Mouse (Mus musculus): ENCODE measurements at regions not wholly inside any gene's neighbourhood (a gene's known extent, or its start where the extent isn't known, plus 50 kb on each side); places are given as distances from the start of the nearest gene placed in this dataset.

DNA sequence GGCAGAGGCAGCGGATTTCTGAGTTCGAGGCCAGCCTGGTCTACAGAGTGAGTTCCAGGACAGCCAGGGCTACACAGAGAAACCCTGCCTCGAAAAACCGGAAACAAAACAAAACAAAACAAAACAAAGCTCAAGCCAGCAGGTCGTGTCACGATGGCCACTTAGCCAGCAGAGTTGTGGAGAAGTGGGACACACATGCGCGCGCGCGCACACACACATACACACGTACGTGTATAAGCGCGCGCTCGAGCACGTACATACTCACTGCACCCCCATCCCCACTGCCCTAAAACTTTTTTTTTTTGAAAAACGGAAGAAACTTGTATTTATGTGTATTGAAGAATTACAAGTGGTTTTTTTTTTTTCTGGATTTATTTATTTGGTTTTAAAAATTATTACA, 257.0 kb downstream of the Gm49356 start:
- H3K9ac ChIP-seq (replicated peaks) = no peak overlapping the region
- H3K4me2 ChIP-seq (ENCODE audit: low read depth) = no peak overlapping the region
- H3K4me3 ChIP-seq (ENCODE audit: insufficient read depth in 1 of 2, low read depth in 2 of 2, low read length in 2 of 2) = no peak overlapping the region
- no peaks in the 10 kb centered on the region for H3K9me3 ChIP-seq (ENCODE audit: control insufficient read depth, low read length)
- 77% methylated on average over 19 of the region's 19 CpGs for WGBS (ENCODE audit: insufficient replicate concordance)
- H3K36me3 ChIP-seq (replicated peaks; ENCODE audit: control insufficient read depth, insufficient read depth, low read depth) = no peaks in the 10 kb centered on the region
- ATAC-seq (ENCODE audit: insufficient read depth) (no peak), DNase-seq (ENCODE audit: low read depth in 3 of 3, low spot score in 3 of 3) (no peak)
- H3K27me3 ChIP-seq (ENCODE audit: control insufficient read depth, insufficient read depth, low read length) = no peaks in the 10 kb centered on the region
- peaks cover 3 to 4% of the 10 kb centered on the region in 2 experiments; a peak in 2 of 4 replicates for H3K4me1 ChIP-seq (replicated peaks; ENCODE audit: control insufficient read depth in 2 of 2, insufficient read depth in 2 of 2, low read length in 1 of 2)
- TF ChIP-seq EP300 (IDR thresholded peaks at IDR 0.05; ENCODE audit: low read depth) = no peak
- no peak for TF ChIP-seq CTCF (IDR thresholded peaks at IDR 0.05; ENCODE audit: low read depth)
- H3K27ac ChIP-seq = no peak overlapping the region

DNA sequence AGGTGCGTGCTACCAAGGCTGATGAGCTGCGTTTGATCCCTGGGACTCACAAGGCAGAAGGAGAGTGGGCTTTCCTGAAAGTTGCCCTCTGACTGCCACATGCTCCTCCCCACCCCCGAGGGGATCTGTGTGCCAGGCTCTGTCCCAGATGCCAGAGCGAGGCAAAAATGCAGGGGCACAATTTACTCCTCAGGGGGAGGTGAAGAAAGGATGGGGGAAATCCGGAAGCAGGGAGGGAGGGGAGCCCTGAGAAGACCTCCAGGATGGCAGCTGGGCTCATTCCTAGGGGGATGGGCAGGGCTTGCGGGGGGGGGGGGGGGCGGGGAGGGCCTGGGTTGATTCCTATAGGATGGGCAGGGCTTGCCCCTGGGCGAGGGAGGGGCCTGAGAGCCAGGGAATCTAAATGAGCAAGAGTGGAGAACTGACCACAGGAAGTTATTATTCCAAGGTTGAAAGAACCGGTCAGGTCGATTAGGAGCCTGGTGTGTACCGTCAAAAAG, 257.5 kb downstream of the Gm49356 start:
- no peak overlapping the region for H3K9ac ChIP-seq (replicated peaks)
- DNase-seq (ENCODE audit: low read depth in 3 of 3, low spot score in 3 of 3) (no peak), ATAC-seq (ENCODE audit: insufficient read depth) (no peak)
- no peak overlapping the region for H3K4me3 ChIP-seq (ENCODE audit: insufficient read depth in 1 of 2, low read depth in 2 of 2, low read length in 2 of 2)
- no peaks in the 10 kb centered on the region for H3K9me3 ChIP-seq (ENCODE audit: control insufficient read depth, low read length)
- H3K36me3 ChIP-seq (replicated peaks; ENCODE audit: control insufficient read depth, insufficient read depth, low read depth) = no peaks in the 10 kb centered on the region
- H3K4me2 ChIP-seq (ENCODE audit: low read depth) = no peak overlapping the region
- H3K27ac ChIP-seq = no peak overlapping the region
- H3K27me3 ChIP-seq (ENCODE audit: control insufficient read depth, insufficient read depth, low read length) = no peaks in the 10 kb centered on the region
- TF ChIP-seq CTCF (IDR thresholded peaks at IDR 0.05; ENCODE audit: low read depth) (no peak), EP300 (IDR thresholded peaks at IDR 0.05; ENCODE audit: low read depth) (no peak)
- 49% methylated on average over 9 of the region's 11 CpGs for WGBS (ENCODE audit: insufficient replicate concordance)
- H3K4me1 ChIP-seq (replicated peaks; ENCODE audit: control insufficient read depth in 2 of 2, insufficient read depth in 2 of 2, low read length in 1 of 2) = peaks cover 3 to 4% of the 10 kb centered on the region in 2 experiments; a peak in 2 of 4 replicates

DNA sequence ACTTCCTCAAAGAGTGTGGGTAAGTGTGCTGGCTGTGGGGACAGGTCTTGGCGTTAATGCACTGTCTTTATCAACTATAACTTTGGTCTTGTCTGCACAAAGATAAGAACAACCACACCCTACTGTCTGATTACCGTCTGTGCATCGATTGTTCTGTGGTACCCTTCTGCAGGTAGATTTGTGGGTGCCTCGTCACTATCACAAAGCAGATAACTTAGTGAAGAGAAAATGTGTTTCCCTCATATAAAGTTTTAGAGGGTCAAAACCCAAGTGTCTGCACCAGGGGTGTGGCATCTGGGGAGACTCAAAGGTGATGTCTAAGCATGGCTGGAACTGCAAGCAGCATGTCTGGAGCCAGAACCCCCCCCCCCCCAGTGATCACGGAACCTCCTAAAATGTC, 259.4 kb downstream of the Gm49356 start:
- ATAC-seq (ENCODE audit: insufficient read depth) = no peak
- H3K36me3 ChIP-seq (replicated peaks; ENCODE audit: control insufficient read depth, insufficient read depth, low read depth) = no peaks in the 10 kb centered on the region
- no peaks in the 10 kb centered on the region for H3K9me3 ChIP-seq (ENCODE audit: control insufficient read depth, low read length)
- no peaks in the 10 kb centered on the region for H3K27me3 ChIP-seq (ENCODE audit: control insufficient read depth, insufficient read depth, low read length)
- no peak overlapping the region for H3K4me3 ChIP-seq (ENCODE audit: insufficient read depth in 1 of 2, low read depth in 2 of 2, low read length in 2 of 2)
- no peak for TF ChIP-seq EP300 (IDR thresholded peaks at IDR 0.05; ENCODE audit: low read depth)
- no peak for TF ChIP-seq CTCF (IDR thresholded peaks at IDR 0.05; ENCODE audit: low read depth)
- DNase-seq (ENCODE audit: low read depth in 3 of 3, low spot score in 3 of 3) = no peak
- H3K4me1 ChIP-seq (replicated peaks; ENCODE audit: control insufficient read depth in 2 of 2, insufficient read depth in 2 of 2, low read length in 1 of 2) = peaks cover 3 to 4% of the 10 kb centered on the region in 2 experiments; a peak in 2 of 4 replicates
- H3K27ac ChIP-seq = no peak overlapping the region
- 30% methylated on average over 5 of the region's 5 CpGs for WGBS (ENCODE audit: insufficient replicate concordance)
- H3K4me2 ChIP-seq (ENCODE audit: low read depth) = no peak overlapping the region
- no peak overlapping the region for H3K9ac ChIP-seq (replicated peaks)

DNA sequence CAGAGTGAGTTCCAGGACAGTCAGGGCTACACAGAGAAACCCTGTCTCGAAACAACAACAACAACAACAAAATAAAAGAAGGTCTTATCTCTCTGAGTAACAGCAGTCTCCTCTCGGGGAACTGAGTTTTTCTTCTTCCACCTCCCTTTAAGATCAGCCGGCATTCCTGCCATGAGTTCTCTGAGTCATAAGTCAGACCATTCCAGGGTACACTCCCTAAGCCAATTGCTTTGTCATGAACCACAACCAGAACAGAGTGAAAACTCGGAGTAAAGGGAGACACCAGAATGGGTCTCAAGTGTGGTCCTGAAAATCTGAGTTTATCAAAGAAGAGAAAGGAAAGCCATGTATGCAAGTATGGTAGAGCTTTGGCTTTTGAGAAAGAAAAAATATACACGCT, 262.4 kb downstream of the Gm49356 start:
- 61% methylated on average over 5 of the region's 5 CpGs for WGBS (ENCODE audit: insufficient replicate concordance)
- ATAC-seq (ENCODE audit: insufficient read depth) (no peak), DNase-seq (ENCODE audit: low read depth in 3 of 3, low spot score in 3 of 3) (no peak)
- Histone ChIP-seq H3K4me2 (ENCODE audit: low read depth) (no peak overlapping the region), H3K27ac (no peak overlapping the region), H3K27me3 (ENCODE audit: control insufficient read depth, insufficient read depth, low read length) (no peaks in the 10 kb centered on the region), H3K9ac (replicated peaks) (no peak overlapping the region), H3K36me3 (replicated peaks; ENCODE audit: control insufficient read depth, insufficient read depth, low read depth) (no peaks in the 10 kb centered on the region), H3K9me3 (ENCODE audit: control insufficient read depth, low read length) (no peaks in the 10 kb centered on the region), H3K4me3 (ENCODE audit: insufficient read depth in 1 of 2, low read depth in 2 of 2, low read length in 2 of 2) (no peak overlapping the region), H3K4me1 (replicated peaks; ENCODE audit: control insufficient read depth in 2 of 2, insufficient read depth in 2 of 2, low read length in 1 of 2) (peaks cover 3 to 4% of the 10 kb centered on the region in 2 experiments; a peak in 2 of 4 replicates)
- TF ChIP-seq EP300 (IDR thresholded peaks at IDR 0.05; ENCODE audit: low read depth) = no peak

DNA sequence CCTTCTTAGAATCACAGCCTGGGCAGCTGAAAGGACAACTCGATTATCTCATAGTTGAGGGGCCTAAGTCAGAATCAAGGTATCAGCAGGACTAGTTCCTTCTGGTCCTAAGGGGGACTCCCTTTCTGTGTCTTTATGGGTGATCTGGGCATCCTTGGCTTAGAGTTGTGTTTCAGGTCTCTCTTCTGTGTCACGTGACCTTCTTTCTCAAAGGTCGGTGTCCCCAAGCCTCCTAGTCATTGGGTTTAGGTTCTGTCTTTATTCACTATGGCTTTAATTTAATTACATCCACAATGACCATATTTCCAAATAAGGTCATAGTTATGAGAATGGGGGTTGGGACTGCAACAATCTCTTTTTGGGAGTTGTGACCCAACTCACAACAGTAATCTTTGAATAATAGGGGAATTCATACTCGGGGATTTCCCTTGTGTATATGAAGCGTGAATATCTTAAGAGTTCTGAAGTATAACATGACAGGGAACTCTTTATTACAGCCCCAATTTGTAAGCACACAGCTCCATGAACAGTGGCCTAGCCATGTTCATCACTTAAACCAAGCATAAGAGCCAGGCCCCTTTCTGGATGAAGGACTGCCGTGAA, 263.8 kb downstream of the Gm49356 start:
- DNase-seq (ENCODE audit: low read depth in 3 of 3, low spot score in 3 of 3) (no peak), ATAC-seq (ENCODE audit: insufficient read depth) (no peak)
- H3K9ac ChIP-seq (replicated peaks) = no peak overlapping the region
- H3K27ac ChIP-seq = no peak overlapping the region
- H3K36me3 ChIP-seq (replicated peaks; ENCODE audit: control insufficient read depth, insufficient read depth, low read depth) = no peaks in the 10 kb centered on the region
- TF ChIP-seq CTCF (IDR thresholded peaks at IDR 0.05; ENCODE audit: low read depth) = no peak
- TF ChIP-seq EP300 (IDR thresholded peaks at IDR 0.05; ENCODE audit: low read depth) = no peak
- WGBS (ENCODE audit: insufficient replicate concordance) = 77% methylated on average over 6 of the region's 6 CpGs
- H3K9me3 ChIP-seq (ENCODE audit: control insufficient read depth, low read length) = no peaks in the 10 kb centered on the region
- H3K4me1 ChIP-seq (replicated peaks; ENCODE audit: control insufficient read depth in 2 of 2, insufficient read depth in 2 of 2, low read length in 1 of 2) = peaks cover 3 to 4% of the 10 kb centered on the region in 2 experiments; a peak in 2 of 4 replicates
- no peak overlapping the region for H3K4me2 ChIP-seq (ENCODE audit: low read depth)
- H3K27me3 ChIP-seq (ENCODE audit: control insufficient read depth, insufficient read depth, low read length) = no peaks in the 10 kb centered on the region
- no peak overlapping the region for H3K4me3 ChIP-seq (ENCODE audit: insufficient read depth in 1 of 2, low read depth in 2 of 2, low read length in 2 of 2)
